Mouse (Mus musculus) embryo, embryonic 11.5 days (tissue): Measurements from ENCODE around the gene Ptpn22.
A peak's percentile ranks its signal among the peaks of the same experiment; 100 is the strongest.
"Not testable (repeated sequence)": the region's sequence is repeated elsewhere in the genome, so short reads cannot be mapped to it uniquely, and the experiment has no call there.

ENCODE experiments used
- DNase-seq: peaks from one replicate; pipeline ENCODE4 v3.0.0-alpha.2; 2012; ENCODE audit warnings: low read depth, low spot score

The Ptpn22 gene

DNA sequence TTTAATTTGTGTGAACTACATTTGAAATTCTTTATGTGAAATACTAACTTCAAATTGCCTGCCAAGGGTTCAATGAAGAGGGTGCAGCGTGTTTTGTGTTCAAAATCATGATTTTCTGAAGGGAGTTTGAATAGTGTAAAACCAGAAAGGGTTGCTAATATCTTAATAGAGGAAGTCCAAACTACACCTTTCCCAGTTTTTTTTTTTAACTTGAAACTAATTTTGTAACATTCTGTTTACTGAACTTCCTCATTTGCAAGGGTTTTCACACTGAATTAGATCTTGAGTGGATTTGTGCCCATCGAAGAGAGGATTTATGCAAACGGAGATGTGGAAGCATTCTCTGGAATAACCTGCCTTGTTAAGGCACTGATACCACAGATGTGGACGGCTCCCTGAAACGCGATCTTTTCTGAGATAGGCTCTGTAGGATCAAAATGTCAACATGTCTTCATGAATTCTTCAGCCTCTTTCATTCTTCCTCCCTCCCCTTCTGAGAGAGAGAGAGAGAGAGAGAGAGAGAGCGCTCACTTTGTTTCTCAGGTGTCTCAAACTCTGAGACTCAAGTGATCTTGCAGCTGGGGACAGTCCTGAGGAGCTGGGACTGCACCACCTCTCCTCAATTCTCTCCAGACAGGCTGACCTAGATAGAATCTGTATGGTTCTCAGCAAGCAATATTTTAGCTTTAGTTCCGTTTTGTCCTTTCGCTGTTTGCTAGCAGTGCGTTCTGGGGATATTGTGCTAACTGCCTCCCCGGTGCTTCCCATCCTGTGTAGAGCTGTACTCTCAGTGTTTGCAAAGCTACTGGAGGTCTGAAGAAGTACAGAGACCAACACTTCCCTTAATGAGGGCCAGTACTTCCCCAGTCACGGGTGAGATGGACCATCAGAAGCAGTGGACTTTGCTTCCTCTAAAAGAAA lies at the start of gene Ptpn22:
TSS of gene Ptpn22 (plus strand) at position 915 of the 921 bp plus-strand sequence.
- no peak for DNase-seq

- DNase-seq = no peak
Observed at GRCm38 (mm10) chr3:103809799-103810150, 49.8 kb upstream of the Ptpn22 start.

DNA sequence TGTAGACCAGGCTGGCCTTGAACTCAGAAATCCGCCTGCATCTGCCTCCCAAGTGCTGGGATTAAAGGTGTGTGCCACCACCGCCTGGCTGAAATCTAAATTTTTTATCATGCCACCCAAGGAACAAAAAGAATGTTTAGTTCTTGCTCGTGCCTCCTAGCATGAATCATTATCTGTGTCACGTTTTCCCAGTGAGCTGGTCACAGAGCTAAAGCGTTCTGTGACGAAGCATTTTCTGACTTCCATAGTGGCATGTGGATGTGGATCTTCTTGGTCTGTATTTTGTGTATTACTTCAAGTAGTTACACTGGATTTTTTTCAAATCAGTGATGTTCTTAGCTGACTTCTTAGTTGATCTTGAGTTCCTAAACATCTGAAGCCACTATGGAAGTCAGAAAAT lies 48.6 kb upstream of the Ptpn22 start:
- no peak for DNase-seq

DNA sequence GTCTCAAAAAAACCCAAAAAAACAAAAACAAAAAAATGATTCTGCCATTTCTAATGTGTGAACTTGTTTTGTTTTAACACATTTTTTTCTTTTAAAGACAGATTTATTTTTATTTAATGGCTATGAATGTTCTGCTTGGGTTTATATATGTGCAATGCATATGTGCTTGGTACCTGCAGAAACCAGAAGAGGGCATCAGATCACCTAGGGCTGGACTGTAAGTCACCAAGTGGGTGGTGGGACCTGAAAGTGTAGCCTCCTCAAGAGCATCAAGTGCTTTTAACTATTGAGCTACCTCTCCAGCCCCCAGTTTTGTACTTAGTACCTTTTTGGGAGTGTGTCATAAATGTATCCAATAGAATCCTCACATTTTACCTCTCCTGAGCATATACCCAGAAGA lies 32.0 kb upstream of the Ptpn22 start:
- no peak for DNase-seq

GRCm38 (mm10) chr3:103829036-103829435 lies 30.6 kb upstream of the Ptpn22 start:
- no peak for DNase-seq

GRCm38 (mm10) chr3:103830681-103831080 lies 28.9 kb upstream of the Ptpn22 start:
- not testable (repeated sequence) for DNase-seq

- no peak for DNase-seq
Observed at GRCm38 (mm10) chr3:103831146-103831545, 28.4 kb upstream of the Ptpn22 start.

- no peak for DNase-seq
Observed at GRCm38 (mm10) chr3:103832426-103832825, 27.2 kb upstream of the Ptpn22 start, which contains the start of gene Bcl2l15. TSS of gene Bcl2l15 (plus strand) at chr3:103832601.

DNA sequence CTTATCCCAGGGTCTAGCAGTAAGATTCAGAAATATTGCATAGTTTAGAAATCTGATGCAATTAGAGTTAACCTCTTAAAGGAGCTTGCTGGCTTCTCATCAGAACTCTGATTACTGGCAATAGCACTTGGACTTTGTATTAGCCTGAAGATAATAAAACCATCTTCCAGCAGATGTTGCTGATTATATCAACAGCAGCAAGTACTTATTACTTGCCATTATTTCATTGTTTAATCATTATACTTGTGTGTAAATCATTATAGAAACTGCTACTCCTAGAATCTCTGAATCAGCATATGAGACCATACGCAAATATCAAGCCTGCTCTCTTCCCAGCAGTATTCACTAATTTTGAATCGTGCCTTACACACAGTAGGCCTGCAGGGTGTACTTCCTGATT lies 25.6 kb upstream of the Ptpn22 start:
- no peak for DNase-seq

DNA sequence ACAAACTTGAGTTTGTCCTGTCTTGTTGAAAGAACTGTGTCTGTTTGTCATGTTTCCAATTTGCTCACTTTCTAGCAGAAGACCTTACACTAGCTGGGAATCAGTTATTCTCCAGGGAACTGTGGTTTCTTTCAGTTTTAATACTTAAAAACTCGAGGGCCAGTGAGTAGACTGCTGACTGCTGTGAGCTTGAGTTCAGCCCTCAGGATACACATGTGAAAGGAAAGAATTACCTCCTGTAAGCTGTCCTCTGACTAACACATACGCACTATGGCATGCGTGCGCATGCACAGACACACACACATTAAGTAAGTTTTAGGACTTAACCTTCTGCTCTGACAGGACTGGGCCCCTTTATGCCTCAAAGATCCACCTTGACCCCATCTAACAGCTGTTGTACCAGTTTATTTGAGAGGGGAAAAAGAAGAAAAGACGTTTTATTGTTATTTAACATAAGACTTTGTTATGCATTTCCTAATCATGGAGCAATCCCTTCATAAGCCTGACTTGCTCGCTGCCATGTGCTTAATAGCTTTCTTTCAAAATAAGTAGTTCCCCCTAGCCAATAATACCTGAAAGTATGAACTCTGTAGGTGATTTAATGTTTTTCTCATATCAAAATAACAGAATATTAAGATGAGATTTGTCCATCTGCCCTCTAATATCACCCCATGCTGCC lies 24.2 kb upstream of the Ptpn22 start:
- DNase-seq = no peak

- no peak for DNase-seq
Observed at GRCm38 (mm10) chr3:103835951-103836310, 23.7 kb upstream of the Ptpn22 start.

- no peak for DNase-seq
Observed at GRCm38 (mm10) chr3:103836453-103836852, 23.1 kb upstream of the Ptpn22 start.

- DNase-seq = no peak
Observed at GRCm38 (mm10) chr3:103839711-103840110, 19.9 kb upstream of the Ptpn22 start.

DNA sequence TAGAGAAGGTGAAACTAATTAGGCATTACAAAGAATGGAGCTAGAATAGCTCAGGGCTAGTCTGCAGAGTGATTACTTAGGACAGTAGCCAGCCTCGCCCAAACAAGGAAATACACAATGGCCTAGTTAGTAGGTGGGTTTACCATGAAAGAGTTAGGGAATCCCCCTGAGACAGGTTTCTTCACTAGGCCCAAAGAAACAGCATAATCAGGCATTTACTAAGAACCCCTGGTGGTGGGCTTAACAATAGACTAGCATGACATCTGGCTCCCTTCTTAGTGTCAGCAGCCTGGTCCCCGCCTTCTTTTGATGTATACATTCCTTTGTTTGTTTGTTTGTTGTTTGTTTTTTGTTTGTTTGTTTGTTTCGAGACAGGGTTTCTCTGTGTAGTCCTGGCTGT lies 19.4 kb upstream of the Ptpn22 start:
- DNase-seq = not testable (repeated sequence)

GRCm38 (mm10) chr3:103840946-103841345 lies 18.6 kb upstream of the Ptpn22 start:
- DNase-seq = not testable (repeated sequence)

GRCm38 (mm10) chr3:103850644-103851363 lies 8.8 kb upstream of the Ptpn22 start:
- DNase-seq = no peak

GRCm38 (mm10) chr3:103851481-103851880 lies 8.1 kb upstream of the Ptpn22 start:
- DNase-seq = no peak

GRCm38 (mm10) chr3:103851882-103852281 lies 7.7 kb upstream of the Ptpn22 start:
- no peak for DNase-seq

- DNase-seq = peak; percentile 13
Observed at GRCm38 (mm10) chr3:103852565-103853299, 6.9 kb upstream of the Ptpn22 start.

GRCm38 (mm10) chr3:103853804-103854203 lies 5.8 kb upstream of the Ptpn22 start:
- DNase-seq = no peak

GRCm38 (mm10) chr3:103857036-103857805 lies 2.4 kb upstream of the Ptpn22 start:
- DNase-seq = no peak
